Comparison of ENCODE assay signal across 17 mouse cellular contexts in genomic region chr16:17642311-17642710, GRCm38 (mm10). TPM values are rescaled to one million over a fixed set of nuclear protein-coding genes. Genes with fewer than 3 reads are reported as not detected.
DNase-seq lines count a peak whose midpoint lies in the region; ATAC-seq lines count a peak whose summit lies in the region.
"Had no signal": no experiment of that assay in that cellular context is flagged by ENCODE, and none has a peak within 500 bp of the region (broad histone marks: within the 10 kb centered on the region; RNA-seq: fewer than 3 reads in every experiment).

No protein-coding gene starts in this region.

- no peaks in the 10 kb centered on the region for H3K27me3 ChIP-seq in liver, embryonic 12.5 days (replicated peaks)
- H3K27me3 ChIP-seq in liver, embryonic 11.5 days (replicated peaks; ENCODE audit: control insufficient read depth, insufficient read depth, low read length), result no peaks in the 10 kb centered on the region
- H3K27me3 ChIP-seq in heart, embryonic 12.5 days (replicated peaks), result no peaks in the 10 kb centered on the region

- no peak for DNase-seq in liver, embryonic 11.5 days (ENCODE audit: low spot score)
- peak; percentile 98 for DNase-seq in cerebellum, adult 11-12 months
- DNase-seq in cerebellum, adult 9-11 months, result peak; percentile 98
- peak; percentile 42 to 59 for DNase-seq in layer of hippocampus, postnatal 14 days (ENCODE audit: low spot score in 2 of 2)
- no peak for DNase-seq in spleen, postnatal 36 days (ENCODE audit: low spot score in 2 of 2)
- DNase-seq: kidney, postnatal 4 days; liver; lung, embryonic 14.5 days; midbrain, embryonic 14.5 days; right cerebral cortex, adult 18-20 months had no signal

- H3K4me1 ChIP-seq in liver, embryonic 12.5 days, result peaks cover 49% of the 10 kb centered on the region
- peaks cover 20% of the 10 kb centered on the region for H3K4me1 ChIP-seq in liver, embryonic 11.5 days (replicated peaks; ENCODE audit: control insufficient read depth, insufficient read depth, low read length)
- H3K4me1 ChIP-seq in heart, embryonic 12.5 days (replicated peaks), result peaks cover 23% of the 10 kb centered on the region

- H3K9me3 ChIP-seq in liver, embryonic 12.5 days (replicated peaks), result no peaks in the 10 kb centered on the region
- no peaks in the 10 kb centered on the region for H3K9me3 ChIP-seq in liver, embryonic 11.5 days (ENCODE audit: control insufficient read depth, low read length)
- no peaks in the 10 kb centered on the region for H3K9me3 ChIP-seq in heart, embryonic 12.5 days (replicated peaks)
- H3K9me3 ChIP-seq: G1E had no signal

- no peak overlapping the region for H3K4me3 ChIP-seq in liver, embryonic 12.5 days
- no peak overlapping the region for H3K4me3 ChIP-seq in liver, embryonic 11.5 days (ENCODE audit: low read depth, low read length)
- H3K4me3 ChIP-seq in heart, embryonic 12.5 days, result no peak overlapping the region
- H3K4me3 ChIP-seq: erythroblast, embryonic 14.5 days had no signal

- no peak for ATAC-seq in liver, embryonic 12.5 days
- ATAC-seq in liver, embryonic 11.5 days (replicated peaks; ENCODE audit: low FRiP score), result no peak
- ATAC-seq in heart, embryonic 12.5 days (ENCODE audit: insufficient number of reproducible peaks, low FRiP score), result no peak
- ATAC-seq: CD4-positive, CD25-positive, alpha-beta regulatory T cell, adult 4 months; forebrain, embryonic 14.5 days had no signal

- peaks cover 71% of the 10 kb centered on the region for H3K36me3 ChIP-seq in liver, embryonic 12.5 days
- peaks cover 46% of the 10 kb centered on the region for H3K36me3 ChIP-seq in liver, embryonic 11.5 days (ENCODE audit: control insufficient read depth, insufficient read depth, low read length)
- peaks cover 54% of the 10 kb centered on the region for H3K36me3 ChIP-seq in heart, embryonic 12.5 days

- H3K27ac ChIP-seq in liver, embryonic 12.5 days, result peak overlapping the region; percentile 30; the same call in 1 of the 2 replicates
- no peak overlapping the region for H3K27ac ChIP-seq in liver, embryonic 11.5 days (ENCODE audit: low read depth, low read length)
- H3K27ac ChIP-seq in heart, embryonic 12.5 days (ENCODE audit: poor library complexity, severe bottlenecking), result no peak overlapping the region

- H3K9ac ChIP-seq in liver, embryonic 12.5 days, result no peak overlapping the region
- no peak overlapping the region for H3K9ac ChIP-seq in liver, embryonic 11.5 days (ENCODE audit: low read depth, low read length)
- H3K9ac ChIP-seq in heart, embryonic 12.5 days, result no peak overlapping the region
- H3K9ac ChIP-seq: lung, embryonic 14.5 days had no signal

- WGBS in liver, embryonic 12.5 days (ENCODE audit: insufficient replicate concordance), result 86% methylated on average over 8 of the region's 8 CpGs
- 91% methylated on average over 8 of the region's 8 CpGs for WGBS in liver, embryonic 11.5 days
- 86% methylated on average over 8 of the region's 8 CpGs for WGBS in heart, embryonic 12.5 days

- H3K4me2 ChIP-seq in liver, embryonic 12.5 days, result no peak overlapping the region
- no peak overlapping the region for H3K4me2 ChIP-seq in liver, embryonic 11.5 days
- no peak overlapping the region for H3K4me2 ChIP-seq in heart, embryonic 12.5 days
- H3K4me2 ChIP-seq: heart, embryonic 11.5 days; lung, embryonic 14.5 days had no signal

RNA-seq across cellular contexts. Expression of gene Ccdc74a, which starts 4.0 kb away (rescaled TPM):
- polyA plus RNA-seq in liver, embryonic 12.5 days (2016; fragmentation: Nextera tagmentation; extraction: Ambion mirVana), result 3.0 and 3.2 TPM in 2 replicates
- 3.9 and 4.5 TPM in 2 replicates for polyA plus RNA-seq in liver, embryonic 11.5 days (2014; fragmentation: Nextera tagmentation; extraction: Ambion mirVana)
- 10 to 100 TPM; 39.9 to 48.2 TPM for total RNA-seq in layer of hippocampus, postnatal 14 days (2021)
- polyA plus RNA-seq in heart, embryonic 12.5 days (2016; fragmentation: Nextera tagmentation; extraction: Ambion mirVana), result 4.4 and 5.5 TPM in 2 replicates

RNA-seq across cellular contexts. Expression of gene Smpd4, which starts 23.2 kb away (rescaled TPM):
- polyA plus RNA-seq in liver, embryonic 12.5 days (2016; fragmentation: Nextera tagmentation; extraction: Ambion mirVana), result 31.3 and 31.8 TPM in 2 replicates
- polyA plus RNA-seq in liver, embryonic 11.5 days (2014; fragmentation: Nextera tagmentation; extraction: Ambion mirVana), result 53.4 and 60.5 TPM in 2 replicates
- total RNA-seq in layer of hippocampus, postnatal 14 days (2021), result 10 to 100 TPM; 37.9 to 42.2 TPM
- 30.3 and 31.4 TPM in 2 replicates for polyA plus RNA-seq in heart, embryonic 12.5 days (2016; fragmentation: Nextera tagmentation; extraction: Ambion mirVana)

RNA-seq across cellular contexts. Expression of gene Slc7a4, which starts 59.3 kb away (rescaled TPM):
- 1.7 TPM in 2 replicates for polyA plus RNA-seq in liver, embryonic 12.5 days (2016; fragmentation: Nextera tagmentation; extraction: Ambion mirVana)
- polyA plus RNA-seq in liver, embryonic 11.5 days (2014; fragmentation: Nextera tagmentation; extraction: Ambion mirVana), result 2.0 and 2.1 TPM in 2 replicates
- 10 to 100 TPM; 86.2 to 94.9 TPM for total RNA-seq in layer of hippocampus, postnatal 14 days (2021)
- 9.2 and 10.9 TPM in 2 replicates for polyA plus RNA-seq in heart, embryonic 12.5 days (2016; fragmentation: Nextera tagmentation; extraction: Ambion mirVana)
- polyA plus RNA-seq: erythroblast, embryonic 14.5 days; G1E had no signal

Comparison
In these comparisons a context has a peak if more than half of its experiments do, and no peak if none do; other contexts are left out.
1. DNase-seq: peak in cerebellum, adult 11-12 months (single experiment), cerebellum, adult 9-11 months (single experiment) and layer of hippocampus, postnatal 14 days (2 of 2); none in liver, embryonic 11.5 days (single experiment) and spleen, postnatal 36 days (0 of 2).